Mouse (Mus musculus) midbrain, embryonic 12.5 days (tissue): Measurements from ENCODE around the gene Cd180. TPM values are rescaled to one million over a fixed set of nuclear protein-coding genes. Genes with fewer than 3 reads are reported as not detected.
"Not testable (repeated sequence)": the region's sequence is repeated elsewhere in the genome, so short reads cannot be mapped to it uniquely, and the experiment has no call there.

Experiments
- ATAC-seq: fragments of 200-750 bp; cut with Nextera tagmentation; 2 replicates; pipeline ENCODE4 v1.8.0; 2017; ENCODE audit warnings: low read depth, moderate TSS enrichment, moderate library complexity; ENCODE audit not compliant: low FRiP score
- H3K27ac ChIP-seq: fragments of 300-500 bp; sonication (generic); replicated peaks from 2 replicates; pipeline ENCODE4 v1.5.1; 2016; ENCODE audit warnings: mild to moderate bottlenecking
- H3K27me3 ChIP-seq: fragments of 300-500 bp; sonication (generic); 2 replicates; pipeline ENCODE4 v1.6.1; 2016; ENCODE audit warnings: mild to moderate bottlenecking
- H3K36me3 ChIP-seq: fragments of 300-500 bp; sonication (generic); 2 replicates; pipeline ENCODE4 v1.6.1; 2016
- H3K4me1 ChIP-seq: fragments of 300-500 bp; sonication (generic); 2 replicates; pipeline ENCODE4 v1.6.1; 2016
- H3K4me2 ChIP-seq: fragments of 300-500 bp; sonication (generic); replicated peaks from 2 replicates; pipeline ENCODE4 v1.6.1; 2016; ENCODE audit warnings: mild to moderate bottlenecking, moderate library complexity
- H3K4me3 ChIP-seq: fragments of 300-500 bp; sonication (generic); 2 replicates; pipeline ENCODE4 v1.5.1; 2016; ENCODE audit warnings: mild to moderate bottlenecking
- H3K9ac ChIP-seq: fragments of 300-500 bp; sonication (generic); replicated peaks from 2 replicates; pipeline ENCODE4 v1.6.1; 2016; ENCODE audit warnings: mild to moderate bottlenecking, moderate library complexity
- H3K9me3 ChIP-seq: fragments of 300-500 bp; sonication (generic); 2 replicates; pipeline ENCODE4 v1.6.1; 2016; ENCODE audit warnings: mild to moderate bottlenecking
- WGBS: fragments of 180-500 bp; shearing (Covaris S2); methylation state at CpG from one replicate; pipeline ENCODE4 v1.1.7; 2016; 5-methylcytosine and 5-hydroxymethylcytosine counted together
- polyA plus RNA-seq: library from polyadenylated mRNA; unstranded; fragments of >200 nt; fragmentation: Nextera tagmentation; extraction: Ambion mirVana; gene quantifications from 2 replicates; pipeline ENCODE4 v1.2.1, GENCODE M21; 2016

Cd180 gene
- polyA plus RNA-seq, 1 experiment from 2014 or later = 0.51 TPM

- ATAC-seq = no peak
- H3K9ac ChIP-seq = no peak overlapping the region
- no peaks in the 10 kb centered on the region for H3K9me3 ChIP-seq
- no peak overlapping the region for H3K4me3 ChIP-seq
- no peaks in the 10 kb centered on the region for H3K36me3 ChIP-seq
- H3K27ac ChIP-seq = no peak overlapping the region
- H3K4me2 ChIP-seq = no peak overlapping the region
- H3K27me3 ChIP-seq = no peaks in the 10 kb centered on the region
- no peaks in the 10 kb centered on the region for H3K4me1 ChIP-seq
Measured at GRCm38 (mm10) chr13:102725416-102725815, 32.1 kb downstream of the Cd180 start.

DNA sequence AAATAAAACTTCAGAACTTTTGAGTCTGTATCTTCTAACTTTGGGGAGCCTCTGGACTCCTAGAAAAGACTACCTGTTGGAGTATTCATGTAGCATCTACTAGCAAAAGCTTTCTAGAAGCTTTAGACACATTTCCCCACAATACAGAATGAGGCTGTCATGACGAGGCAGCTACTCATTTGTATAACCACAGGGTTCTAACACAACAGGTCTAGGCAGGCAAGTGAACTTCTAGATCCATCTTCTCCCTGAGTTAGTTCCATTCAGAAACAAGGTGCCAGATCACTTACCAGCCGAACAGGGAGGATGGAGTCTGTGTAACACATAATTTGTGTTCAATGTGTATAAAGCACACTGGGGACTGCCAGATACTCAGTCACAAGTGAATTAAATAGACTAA lies 32.5 kb downstream of the Cd180 start:
- Histone ChIP-seq H3K27me3 (no peaks in the 10 kb centered on the region), H3K36me3 (no peaks in the 10 kb centered on the region), H3K9me3 (no peaks in the 10 kb centered on the region), H3K27ac (no peak overlapping the region), H3K4me1 (no peaks in the 10 kb centered on the region), H3K9ac (no peak overlapping the region), H3K4me3 (no peak overlapping the region), H3K4me2 (no peak overlapping the region)
- ATAC-seq = no peak
- WGBS = 85% methylated on average over 2 of the region's 2 CpGs

DNA sequence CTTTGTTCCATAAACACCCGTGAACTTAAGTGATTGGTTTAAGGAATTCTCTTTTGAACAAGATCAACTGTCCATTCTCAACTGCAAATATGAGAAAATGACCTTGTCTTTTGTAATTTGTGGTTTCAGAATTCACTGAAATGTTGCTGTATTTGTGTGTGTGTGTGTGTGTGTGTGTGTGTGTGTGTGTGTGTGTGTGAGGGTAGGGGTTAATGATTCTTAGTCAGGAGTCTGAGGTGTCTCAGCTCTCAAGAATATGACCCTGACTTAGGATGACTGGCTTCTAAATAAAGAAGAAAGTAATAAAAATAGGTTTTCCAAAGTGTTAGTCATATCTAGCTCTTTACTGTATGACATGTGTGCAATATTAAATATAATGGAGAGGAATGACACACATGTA lies 33.5 kb downstream of the Cd180 start:
- H3K4me1 ChIP-seq = no peaks in the 10 kb centered on the region
- H3K4me3 ChIP-seq = no peak overlapping the region
- H3K9ac ChIP-seq = no peak overlapping the region
- ATAC-seq = no peak
- no peaks in the 10 kb centered on the region for H3K9me3 ChIP-seq
- H3K36me3 ChIP-seq = no peaks in the 10 kb centered on the region
- no peak overlapping the region for H3K27ac ChIP-seq
- H3K27me3 ChIP-seq = no peaks in the 10 kb centered on the region
- H3K4me2 ChIP-seq = no peak overlapping the region
- 74% methylated on average over 1 of the region's 1 CpGs for WGBS

DNA sequence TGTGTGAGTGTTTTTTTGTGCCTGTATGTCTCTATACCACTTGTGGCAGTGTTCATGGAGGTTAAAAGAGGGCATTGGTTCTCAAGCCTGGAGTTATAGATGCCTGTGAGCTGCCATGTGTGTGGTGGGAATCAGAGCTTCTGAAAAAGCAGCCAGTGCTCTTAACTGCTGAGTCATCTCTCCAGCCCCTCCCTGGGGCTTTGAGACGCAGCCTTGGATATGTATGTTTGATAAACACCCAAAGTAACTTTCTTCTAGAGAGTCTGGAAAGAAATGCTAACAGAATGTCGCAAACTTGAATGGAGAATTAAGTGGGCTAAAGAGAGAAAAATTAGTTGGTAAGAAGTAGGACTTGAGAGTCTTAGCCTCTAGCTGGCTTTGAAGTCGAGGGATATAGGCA lies 34.7 kb downstream of the Cd180 start:
- WGBS = 83% methylated on average over 3 of the region's 3 CpGs
- H3K4me1 ChIP-seq = no peaks in the 10 kb centered on the region
- H3K4me3 ChIP-seq = no peak overlapping the region
- H3K27me3 ChIP-seq = no peaks in the 10 kb centered on the region
- no peak for ATAC-seq
- no peak overlapping the region for H3K4me2 ChIP-seq
- no peak overlapping the region for H3K9ac ChIP-seq
- H3K36me3 ChIP-seq = no peaks in the 10 kb centered on the region
- no peaks in the 10 kb centered on the region for H3K9me3 ChIP-seq
- no peak overlapping the region for H3K27ac ChIP-seq

GRCm38 (mm10) chr13:102728951-102729350 lies 35.6 kb downstream of the Cd180 start:
- H3K4me2 ChIP-seq, H3K36me3 ChIP-seq, ATAC-seq, H3K9me3 ChIP-seq, H3K4me3 ChIP-seq, H3K4me1 ChIP-seq, H3K27me3 ChIP-seq, H3K9ac ChIP-seq, H3K27ac ChIP-seq: not testable (repeated sequence)
- WGBS = 61% methylated on average over 7 of the region's 7 CpGs

DNA sequence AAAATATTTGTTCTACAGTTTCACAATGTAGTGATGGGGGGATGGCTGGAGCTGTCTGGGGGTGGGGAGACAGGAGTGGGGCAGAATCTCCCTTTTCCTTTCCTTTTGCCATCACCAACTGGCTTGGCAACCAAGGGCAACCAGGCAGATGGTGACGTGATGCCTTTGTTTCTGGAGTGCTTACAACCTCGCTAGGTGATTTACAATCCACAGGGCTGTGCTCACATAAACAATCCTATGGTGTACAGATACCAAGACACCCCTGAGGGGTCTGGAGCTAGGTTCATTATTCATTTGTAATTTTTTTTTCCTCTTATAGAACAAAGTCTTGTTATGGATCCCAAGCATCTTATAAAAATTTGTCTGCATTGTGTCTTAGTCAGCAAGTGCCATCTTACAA lies 39.7 kb downstream of the Cd180 start:
- Histone ChIP-seq H3K27ac (no peak overlapping the region), H3K4me1 (no peaks in the 10 kb centered on the region), H3K4me3 (no peak overlapping the region), H3K9me3 (no peaks in the 10 kb centered on the region), H3K4me2 (no peak overlapping the region), H3K9ac (no peak overlapping the region), H3K27me3 (no peaks in the 10 kb centered on the region), H3K36me3 (peaks cover 37% of the 10 kb centered on the region)
- ATAC-seq = no peak
- whole genome bisulfite sequencing = 79% methylated on average over 2 of the region's 2 CpGs

DNA sequence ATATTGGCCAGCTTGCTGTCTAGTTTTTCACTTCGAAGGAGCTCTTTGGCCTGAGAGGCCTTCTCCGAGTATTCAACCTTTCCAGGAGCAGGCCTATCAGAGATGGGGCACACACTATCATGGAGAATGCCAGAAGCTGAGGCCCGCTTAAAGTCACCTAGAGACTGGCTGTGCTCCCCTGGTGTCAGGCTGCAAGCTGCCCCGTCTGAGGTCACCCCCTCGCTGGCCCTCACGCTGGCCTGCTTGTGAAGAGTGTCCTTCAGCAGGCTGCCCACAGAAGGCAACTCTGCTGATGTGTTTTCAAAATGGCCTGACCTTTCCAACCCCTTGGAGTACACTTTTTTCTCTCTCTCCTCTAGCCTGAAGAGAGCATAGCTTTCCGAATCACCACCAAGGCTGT lies 44.5 kb downstream of the Cd180 start:
- peaks cover 65% of the 10 kb centered on the region for H3K36me3 ChIP-seq
- 95% methylated on average over 7 of the region's 7 CpGs for WGBS
- no peak overlapping the region for H3K4me2 ChIP-seq
- no peaks in the 10 kb centered on the region for H3K27me3 ChIP-seq
- H3K9ac ChIP-seq = no peak overlapping the region
- no peaks in the 10 kb centered on the region for H3K4me1 ChIP-seq
- H3K27ac ChIP-seq = no peak overlapping the region
- no peaks in the 10 kb centered on the region for H3K9me3 ChIP-seq
- no peak overlapping the region for H3K4me3 ChIP-seq
- no peak for ATAC-seq

- H3K9ac ChIP-seq = no peak overlapping the region
- ATAC-seq = no peak
- H3K4me1 ChIP-seq = no peaks in the 10 kb centered on the region
- H3K4me3 ChIP-seq = no peak overlapping the region
- H3K36me3 ChIP-seq = peaks cover 59% of the 10 kb centered on the region
- no peak overlapping the region for H3K4me2 ChIP-seq
- no peak overlapping the region for H3K27ac ChIP-seq
- no peaks in the 10 kb centered on the region for H3K27me3 ChIP-seq
- H3K9me3 ChIP-seq = no peaks in the 10 kb centered on the region
- 90% methylated on average over 13 of the region's 13 CpGs for WGBS
Measured at GRCm38 (mm10) chr13:102739720-102740535, 46.6 kb downstream of the Cd180 start.

GRCm38 (mm10) chr13:102744481-102745269 lies 51.3 kb downstream of the Cd180 start:
- Histone ChIP-seq H3K9me3 (no peaks in the 10 kb centered on the region), H3K9ac (no peak overlapping the region), H3K27ac (no peak overlapping the region), H3K4me2 (no peak overlapping the region), H3K36me3 (peaks cover 24% of the 10 kb centered on the region), H3K4me3 (no peak overlapping the region), H3K27me3 (no peaks in the 10 kb centered on the region), H3K4me1 (no peaks in the 10 kb centered on the region)
- 0 out of 2 replicates have a peak, but pooled peaks have one; percentile 27 for ATAC-seq
- WGBS = 68% methylated on average over 9 of the region's 9 CpGs

DNA sequence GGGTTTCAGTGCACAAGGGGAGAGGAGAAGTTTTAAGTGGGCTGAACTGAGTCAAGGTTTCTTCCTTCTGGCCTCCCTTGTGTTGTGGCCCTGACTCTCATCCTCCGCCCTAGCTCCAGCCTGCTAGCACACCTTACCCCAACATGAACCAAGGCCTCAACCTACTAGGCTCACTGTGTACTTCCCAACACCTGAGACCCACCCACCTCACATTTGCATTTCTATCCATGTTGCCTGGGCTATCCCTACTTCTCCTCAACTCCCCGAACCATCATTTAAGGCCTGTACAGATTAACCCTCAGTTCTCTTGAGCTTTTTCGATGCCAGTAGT lies 51.9 kb downstream of the Cd180 start:
- H3K27ac ChIP-seq = no peak overlapping the region
- WGBS = 93% methylated on average over 3 of the region's 3 CpGs
- no peak overlapping the region for H3K4me3 ChIP-seq
- H3K9ac ChIP-seq = no peak overlapping the region
- H3K27me3 ChIP-seq = no peaks in the 10 kb centered on the region
- ATAC-seq = peak; percentile 44; the same call in 1 of the 2 replicates
- peaks cover 29% of the 10 kb centered on the region for H3K36me3 ChIP-seq
- H3K4me2 ChIP-seq = no peak overlapping the region
- H3K4me1 ChIP-seq = no peaks in the 10 kb centered on the region
- H3K9me3 ChIP-seq = no peaks in the 10 kb centered on the region

DNA sequence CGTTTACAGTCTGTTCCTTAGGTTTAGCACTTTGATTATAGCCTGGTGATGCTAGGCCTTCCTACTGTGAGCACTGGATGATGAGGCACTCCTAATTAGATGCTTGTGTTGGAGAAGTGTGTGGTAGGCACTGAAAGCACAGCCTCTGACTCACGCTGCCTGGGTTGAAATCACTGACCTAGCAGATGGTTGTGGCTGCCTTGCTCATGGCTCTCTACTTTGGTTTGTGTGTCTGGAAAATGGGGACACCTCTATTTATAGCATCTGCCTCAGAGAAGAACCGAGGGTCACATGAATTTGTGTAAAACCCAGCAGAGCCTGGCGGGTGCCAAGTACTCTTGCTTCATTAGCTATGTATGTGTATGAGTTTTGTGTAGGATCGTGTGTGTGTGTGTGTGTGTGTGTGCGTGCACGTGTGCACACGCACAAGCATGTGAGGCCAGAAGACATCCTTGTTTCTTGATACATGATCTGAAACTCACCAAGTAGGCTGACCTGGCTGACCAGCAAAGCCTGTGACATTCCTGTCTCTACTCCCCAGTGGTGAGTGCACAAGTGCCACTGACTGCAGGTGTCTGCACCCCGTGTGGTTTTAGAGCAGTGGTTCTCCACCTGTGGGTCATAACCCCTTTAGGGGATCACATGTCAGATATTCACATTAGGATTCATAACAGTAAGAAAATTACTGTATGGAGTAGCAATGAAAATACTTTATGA lies 52.4 kb downstream of the Cd180 start:
- WGBS = 91% methylated on average over 9 of the region's 9 CpGs
- Histone ChIP-seq H3K4me2 (no peak overlapping the region), H3K4me3 (no peak overlapping the region), H3K9ac (no peak overlapping the region), H3K4me1 (no peaks in the 10 kb centered on the region), H3K9me3 (no peaks in the 10 kb centered on the region), H3K27me3 (no peaks in the 10 kb centered on the region), H3K27ac (no peak overlapping the region), H3K36me3 (peaks cover 34% of the 10 kb centered on the region)
- ATAC-seq = no peak
